Mouse (Mus musculus): Measurements from ENCODE around the gene Zfp62.

GRCm38 (mm10) chr11:49253035-49253434 is 49.9 kb downstream of the Zfp62 start:
- TF ChIP-seq CTCF (IDR thresholded peaks at IDR 0.05; ENCODE audit: low read depth): no peak
- TF ChIP-seq EP300 (IDR thresholded peaks at IDR 0.05; ENCODE audit: low read depth): no peak
